Mouse (Mus musculus) adrenal gland, adult 8-10 months (tissue): ENCODE measurements around the gene Arf5. TPM values are rescaled to one million over a fixed set of nuclear protein-coding genes. Genes with fewer than 3 reads are reported as not detected.

Experiments
- DNase-seq: peaks from one replicate; pipeline ENCODE4 v3.0.0; 2022
- total RNA-seq, 4 experiments: library from RNA; stranded (reverse); gene quantifications; 2 replicates each; pipeline ENCODE4 v1.2.4; 2022

Gene Arf5
- 100 to 1,000 TPM; 150 to 160 (median 155) TPM for total RNA-seq

- DNase-seq = peak; percentile 88
Measured at GRCm38 (mm10) chr6:28423313-28423712, at the start of gene Arf5. Gene Arf5 (plus strand): TSS chr6:28423560.

- DNase-seq = no peak
Measured at GRCm38 (mm10) chr6:28381983-28382382, 41.4 kb upstream of the Arf5 start.

GRCm38 (mm10) chr6:28385169-28385568 lies 38.2 kb upstream of the Arf5 start:
- no peak for DNase-seq

GRCm38 (mm10) chr6:28389038-28389437 lies 34.3 kb upstream of the Arf5 start:
- no peak for DNase-seq

- DNase-seq = no peak
Measured at GRCm38 (mm10) chr6:28396051-28396852, 27.1 kb upstream of the Arf5 start.

- DNase-seq = no peak
Measured at GRCm38 (mm10) chr6:28396853-28397457, 26.4 kb upstream of the Arf5 start.

GRCm38 (mm10) chr6:28397681-28398203 lies 25.6 kb upstream of the Arf5 start, which contains the start of gene Zfp800:
Gene Zfp800 (minus strand): TSS chr6:28398005.
- no peak for DNase-seq

- no peak for DNase-seq
Measured at GRCm38 (mm10) chr6:28398726-28399125, 24.6 kb upstream of the Arf5 start.

- DNase-seq = no peak
Measured at GRCm38 (mm10) chr6:28399791-28400190, 23.6 kb upstream of the Arf5 start.

GRCm38 (mm10) chr6:28410053-28410452 lies 13.3 kb upstream of the Arf5 start:
- no peak for DNase-seq

- no peak for DNase-seq
Measured at GRCm38 (mm10) chr6:28411236-28411635, 12.1 kb upstream of the Arf5 start.

GRCm38 (mm10) chr6:28416981-28417380 lies 6.4 kb upstream of the Arf5 start:
- no peak for DNase-seq

GRCm38 (mm10) chr6:28418449-28418848 lies 4.9 kb upstream of the Arf5 start:
- DNase-seq = peak; percentile 76

GRCm38 (mm10) chr6:28419673-28420072 lies 3.7 kb upstream of the Arf5 start:
- no peak for DNase-seq

GRCm38 (mm10) chr6:28420361-28420760 lies 3.0 kb upstream of the Arf5 start:
- DNase-seq = no peak

GRCm38 (mm10) chr6:28420865-28421264 lies 2.5 kb upstream of the Arf5 start:
- no peak for DNase-seq

GRCm38 (mm10) chr6:28421469-28422000 lies 1.8 kb upstream of the Arf5 start:
- peak; percentile 96 for DNase-seq

GRCm38 (mm10) chr6:28422651-28423290 lies 589 bp upstream of the Arf5 start:
- DNase-seq = no peak

- peak; percentile 44 for DNase-seq
Measured at GRCm38 (mm10) chr6:28423767-28424695, 671 bp downstream of the Arf5 start.

GRCm38 (mm10) chr6:28425019-28425418 lies 1.7 kb downstream of the Arf5 start:
- no peak for DNase-seq

- no peak for DNase-seq
Measured at GRCm38 (mm10) chr6:28427096-28427839, 3.9 kb downstream of the Arf5 start, which contains the start of gene Fscn3. Gene Fscn3 (plus strand): TSS chr6:28427789.
